Mouse (Mus musculus) neutrophil, adult 83 days (primary cell): ENCODE measurements around the gene Ggt1. TPM values are rescaled to one million over a fixed set of nuclear protein-coding genes. Genes with fewer than 3 reads are reported as not detected.

ENCODE experiments used
- total RNA-seq, 2 experiments: library from RNA; stranded (reverse); gene quantifications; one replicate each; pipeline ENCODE4 v1.2.4; 2023

Ggt1 gene
- 1 to 10 TPM; 7.9 to 9.8 TPM for total RNA-seq

DNA sequence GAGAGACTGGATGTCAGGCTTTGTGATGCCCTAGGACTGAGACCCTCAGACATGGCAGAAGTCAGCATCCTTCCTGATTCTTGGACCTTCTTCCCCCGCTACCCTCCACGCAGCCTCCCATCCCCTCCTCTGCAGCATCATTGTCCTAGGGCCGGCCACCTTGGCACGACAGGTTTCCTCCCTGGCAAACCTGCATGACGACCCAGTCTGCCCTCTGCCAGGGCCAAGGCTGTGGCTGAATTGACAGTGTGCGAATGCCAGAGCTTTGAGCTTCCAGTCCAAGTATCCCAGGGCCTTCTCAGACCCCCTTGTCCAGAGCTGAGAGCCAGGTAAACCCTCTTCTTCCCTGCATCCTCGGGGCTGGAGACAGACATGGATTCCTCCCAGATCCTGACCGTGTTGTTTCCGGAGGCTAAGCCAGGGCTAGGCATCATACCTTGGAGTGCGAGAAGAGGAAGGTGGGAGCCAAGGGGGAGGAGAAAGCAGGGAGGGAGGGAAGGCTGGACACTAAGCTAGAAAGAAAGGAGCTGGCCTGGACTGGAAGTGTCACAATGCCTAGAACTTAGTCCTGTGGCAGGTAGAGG, at the start of gene Ggt1:
Gene Ggt1 (plus strand): TSS at position 534 of the 584 bp plus-strand sequence.

DNA sequence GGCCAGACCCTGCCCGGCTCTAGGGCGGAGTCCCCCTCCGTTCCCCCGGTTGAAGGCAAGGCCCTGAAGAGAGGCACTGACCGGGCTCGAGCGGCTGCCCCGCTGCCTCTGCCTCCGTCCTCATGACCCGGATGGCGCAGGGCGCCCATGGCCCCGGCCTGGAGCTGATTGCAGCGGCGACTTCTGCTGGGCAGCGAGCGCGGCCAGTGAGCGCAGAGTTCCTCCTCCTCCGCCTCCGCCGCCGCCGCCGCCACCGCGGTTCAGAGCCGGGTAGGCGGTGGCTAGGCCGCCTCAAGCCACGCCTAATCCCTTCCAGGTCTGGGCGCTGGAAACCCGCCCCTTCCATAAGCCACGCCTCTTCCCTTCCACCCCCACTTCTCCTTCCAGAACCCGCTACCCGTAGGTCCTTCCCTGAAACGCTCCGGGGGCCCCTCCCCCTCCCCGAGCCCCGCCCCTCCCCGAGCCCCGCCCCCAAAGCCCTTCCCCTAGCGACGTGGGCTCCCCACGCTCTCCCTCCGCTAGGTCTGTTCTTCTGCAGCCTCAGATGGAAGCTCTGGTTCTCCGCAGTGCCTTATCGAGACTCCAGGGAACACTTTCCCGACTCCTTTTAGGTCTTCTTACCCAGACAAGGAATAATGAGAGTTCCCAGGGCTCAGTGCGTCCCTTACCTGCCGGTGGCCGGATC, 44.2 kb upstream of the Ggt1 start, which contains the start of gene Snrpd3:
Gene Snrpd3 (plus strand): TSS at position 479 of the 685 bp plus-strand sequence.

DNA sequence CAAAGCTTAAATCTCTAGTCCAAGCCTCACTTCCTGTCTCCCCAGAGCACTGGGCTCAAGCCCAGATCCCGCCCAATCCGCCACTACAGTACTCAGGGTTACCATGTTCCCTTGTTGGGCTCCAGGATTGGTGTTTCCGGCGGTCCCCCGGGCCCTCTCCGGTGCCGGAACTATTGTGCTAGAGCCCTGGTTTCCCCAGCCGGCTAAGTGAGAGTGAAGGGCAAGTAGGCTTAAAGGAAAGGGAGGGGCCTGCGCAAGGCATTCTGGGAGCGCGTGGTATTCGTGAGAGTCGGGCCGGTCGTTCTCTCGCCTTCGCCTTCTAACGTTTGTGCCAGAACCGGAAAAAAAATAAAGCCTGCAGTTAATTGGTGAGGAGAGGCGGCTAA, 43.7 kb upstream of the Ggt1 start, which contains the start of gene Gucd1:
Gene Gucd1 (minus strand): TSS at position 215 of the 386 bp plus-strand sequence.

DNA sequence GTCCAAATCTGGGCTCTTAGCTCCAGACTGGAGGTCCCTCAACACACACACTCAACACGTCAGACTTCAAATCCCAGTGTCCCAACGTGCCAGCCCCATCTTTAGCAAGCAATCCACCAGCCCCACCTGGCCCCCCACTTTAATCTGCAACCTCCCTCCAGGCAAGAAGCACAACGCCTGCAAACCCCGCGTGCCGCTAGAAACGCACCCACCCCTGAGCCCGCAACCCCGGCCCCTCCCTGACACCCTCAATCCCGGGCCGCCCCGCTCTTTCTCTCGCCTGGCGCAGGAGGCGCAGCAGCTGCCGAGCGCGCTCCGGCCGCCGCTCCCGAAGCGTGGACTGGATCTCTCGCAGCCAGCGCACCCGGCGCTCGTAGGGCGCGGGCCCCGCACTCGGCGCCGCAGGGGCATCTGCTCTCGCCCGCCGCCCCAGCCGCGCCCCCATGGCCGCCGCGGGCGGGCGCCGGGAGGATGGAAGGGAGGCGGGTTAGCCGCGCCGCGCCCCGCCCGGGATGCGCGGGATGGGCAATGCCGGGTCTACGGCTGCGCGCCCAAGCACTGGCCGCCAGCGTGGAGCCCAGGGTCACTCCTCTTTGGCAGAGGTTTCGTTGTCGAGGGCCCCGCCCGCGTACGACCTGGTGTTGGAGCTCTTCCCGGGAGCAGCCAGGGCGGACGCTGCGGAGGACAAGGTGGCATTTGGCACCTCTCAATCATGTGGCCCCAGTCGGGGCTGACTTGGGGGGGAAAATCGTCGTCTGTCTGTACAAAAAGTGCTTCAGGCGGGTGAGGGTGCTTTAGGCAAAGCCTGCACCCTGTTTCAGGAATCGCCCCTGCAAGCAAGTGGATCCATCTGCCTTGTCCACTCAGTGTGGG, 1.5 kb upstream of the Ggt1 start, which contains the start of gene Lrrc75b:
Gene Lrrc75b (minus strand): TSS at position 655 of the 873 bp plus-strand sequence.

DNA sequence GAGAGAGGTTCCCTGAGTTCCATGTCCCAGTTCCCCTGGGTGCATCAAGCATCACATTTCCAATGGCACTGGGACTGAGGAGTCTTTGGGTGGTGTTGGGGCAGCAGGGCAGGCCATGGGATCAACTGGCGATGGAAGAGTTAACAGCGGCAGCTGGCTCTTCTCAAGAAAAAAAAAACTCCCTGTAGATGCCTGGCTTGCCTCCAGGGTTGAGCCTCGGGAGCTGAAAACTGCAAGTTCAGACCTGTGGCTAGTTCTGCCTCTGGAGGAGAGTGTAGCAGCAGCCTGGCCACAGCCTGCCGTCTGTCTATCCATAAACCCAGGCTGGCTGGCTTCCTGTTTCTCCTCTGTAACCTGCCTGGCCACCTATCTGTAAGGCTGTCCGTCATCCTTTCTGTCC, 27.7 kb downstream of the Ggt1 start, which contains the start of gene Ggt5:
Gene Ggt5 (plus strand): TSS at position 212 of the 400 bp plus-strand sequence.

Other genes with a start within 250 kb of the Ggt1 start
- 1 to 10 TPM; 2.1 to 4.0 TPM for gene Adora2a, start 244.7 kb upstream of the Ggt1 start, total RNA-seq
- 1 to 10 TPM; 2.0 to 2.8 TPM for gene Upb1, start 160.5 kb upstream of the Ggt1 start, total RNA-seq
- 10 to 100 TPM; 68.9 to 71.5 TPM for gene Snrpd3, start 44.1 kb upstream of the Ggt1 start, total RNA-seq
- 10 to 100 TPM; 51.1 to 57.3 TPM for gene Gucd1, start 43.6 kb upstream of the Ggt1 start, total RNA-seq
- gene Lrrc75b, start 1.3 kb upstream of the Ggt1 start, total RNA-seq, result 1 to 10 TPM; 3.4 to 3.5 TPM
- gene Ggt5, start 27.7 kb downstream of the Ggt1 start, total RNA-seq, result 10 to 100 TPM; 28.1 to 30.1 TPM
- 1 to 10 TPM in 1 of 2 experiments, under 1 TPM in 1; 0.90 to 1.0 TPM for gene Susd2, start 82.4 kb downstream of the Ggt1 start, total RNA-seq
- 10 to 100 TPM; 51.9 to 64.5 TPM for gene Cabin1, start 202.7 kb downstream of the Ggt1 start, total RNA-seq
- 10 to 100 TPM; 11.9 to 16.8 TPM for gene Ddt, start 211.8 kb downstream of the Ggt1 start, total RNA-seq
- not detected for gene Gm20441, start 219.3 kb downstream of the Ggt1 start, total RNA-seq
- gene Gstt3, start 219.8 kb downstream of the Ggt1 start, total RNA-seq, result 1 to 10 TPM; 3.3 TPM
- gene Gstt1, start 237.0 kb downstream of the Ggt1 start, total RNA-seq, result 1 to 10 TPM; 3.3 to 3.7 TPM